Mouse (Mus musculus): ENCODE results near the gene Msl2. TPM values are rescaled to one million over a fixed set of nuclear protein-coding genes. Genes with fewer than 3 reads are reported as not detected.

Msl2 gene
- polyA plus RNA-seq, 1 experiment from 2014 or later: 5.0 TPM

DNA sequence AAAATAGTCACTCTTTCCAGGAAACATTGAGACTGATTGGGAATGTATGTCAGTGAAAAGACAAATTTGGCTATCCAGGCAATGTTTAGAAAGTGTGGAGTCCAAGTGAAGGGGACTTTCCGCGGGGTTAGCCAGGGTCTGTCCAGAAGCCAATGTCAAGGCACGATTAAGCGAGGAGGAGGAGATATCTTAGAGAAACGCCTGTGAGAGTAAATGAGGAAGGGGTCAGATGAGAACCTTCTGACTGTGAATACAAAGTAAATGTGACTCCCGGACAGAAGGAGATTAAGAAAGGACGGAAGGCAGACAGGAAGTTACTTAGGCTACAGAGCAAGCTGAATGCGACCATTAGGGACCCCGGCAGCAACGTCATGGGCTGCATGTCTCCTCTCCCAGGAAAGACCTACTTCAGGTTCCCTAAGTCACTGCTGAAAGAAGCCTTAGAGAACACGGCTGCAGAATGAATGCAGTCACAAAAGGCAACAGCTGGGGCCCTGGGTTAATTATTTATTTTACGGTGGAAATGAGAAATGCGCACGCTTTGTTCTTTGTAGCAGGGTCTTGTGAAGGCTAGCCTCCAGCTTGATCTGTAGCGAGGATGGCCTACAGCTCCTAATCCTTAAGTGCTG, 28.1 kb upstream of the Msl2 start:
- Histone ChIP-seq H3K27ac (ENCODE audit: low read length) (no peak overlapping the region), H3K4me3 (replicated peaks; ENCODE audit: low read length) (no peak overlapping the region), H3K36me3 (ENCODE audit: control insufficient read depth, insufficient read depth) (no peaks in the 10 kb centered on the region), H3K9ac (replicated peaks; ENCODE audit: low read depth, low read length) (no peak overlapping the region), H3K27me3 (replicated peaks; ENCODE audit: control insufficient read depth, insufficient read depth, low read length) (no peaks in the 10 kb centered on the region), H3K4me1 (replicated peaks; ENCODE audit: control insufficient read depth, insufficient read depth, low read length) (no peaks in the 10 kb centered on the region), H3K4me2 (ENCODE audit: low read length) (no peak overlapping the region), H3K9me3 (ENCODE audit: control insufficient read depth, low read length) (no peaks in the 10 kb centered on the region)
- no peak for ATAC-seq
- WGBS: 64% methylated on average over 15 of the region's 15 CpGs

DNA sequence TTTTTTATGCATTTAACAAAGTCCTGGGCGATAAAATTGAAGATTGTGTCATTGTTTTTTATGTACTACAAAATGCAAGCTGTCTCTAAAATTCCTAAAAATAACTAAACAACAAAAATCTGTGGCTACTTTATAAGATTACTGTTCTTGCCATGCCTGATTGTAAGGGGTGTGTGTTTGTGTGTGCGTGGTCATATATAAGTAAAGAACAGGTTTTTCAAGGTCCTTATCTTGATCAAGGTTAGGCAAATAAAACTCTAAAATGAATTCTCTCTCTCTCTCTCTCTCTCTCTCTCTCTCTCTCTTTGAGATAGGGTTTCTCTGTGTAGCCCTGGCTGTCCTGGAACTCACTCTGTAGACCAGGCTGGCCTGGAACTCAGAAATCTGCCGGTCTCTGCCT, 21.9 kb upstream of the Msl2 start:
- H3K4me3 ChIP-seq (replicated peaks; ENCODE audit: low read length): no peak overlapping the region
- no peaks in the 10 kb centered on the region for H3K36me3 ChIP-seq (ENCODE audit: control insufficient read depth, insufficient read depth)
- no peak overlapping the region for H3K4me2 ChIP-seq (ENCODE audit: low read length)
- 94% methylated on average over 3 of the region's 3 CpGs for WGBS
- H3K4me1 ChIP-seq (replicated peaks; ENCODE audit: control insufficient read depth, insufficient read depth, low read length): no peaks in the 10 kb centered on the region
- ATAC-seq: no peak
- no peaks in the 10 kb centered on the region for H3K9me3 ChIP-seq (ENCODE audit: control insufficient read depth, low read length)
- no peak overlapping the region for H3K27ac ChIP-seq (ENCODE audit: low read length)
- no peak overlapping the region for H3K9ac ChIP-seq (replicated peaks; ENCODE audit: low read depth, low read length)
- H3K27me3 ChIP-seq (replicated peaks; ENCODE audit: control insufficient read depth, insufficient read depth, low read length): no peaks in the 10 kb centered on the region

DNA sequence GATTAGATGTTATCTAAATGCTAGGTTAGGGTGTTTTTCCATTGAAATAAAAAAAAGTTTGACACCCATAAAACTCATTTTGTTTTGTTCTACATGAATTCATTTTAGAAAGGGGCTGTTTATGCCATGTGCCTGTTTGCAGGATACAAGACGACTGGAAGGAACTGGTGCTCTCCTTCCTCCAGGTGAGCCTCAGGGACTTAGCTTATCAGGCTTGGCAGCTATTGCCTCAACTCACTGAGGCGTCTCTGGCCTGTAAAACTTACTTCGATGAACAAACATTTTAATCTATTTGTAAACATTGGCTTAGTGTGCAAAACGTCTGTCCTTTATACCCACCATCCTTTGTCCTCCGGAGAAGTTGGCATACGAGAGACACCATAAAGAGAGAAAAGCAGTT, 21.2 kb upstream of the Msl2 start:
- ATAC-seq: no peak
- 72% methylated on average over 6 of the region's 6 CpGs for WGBS

DNA sequence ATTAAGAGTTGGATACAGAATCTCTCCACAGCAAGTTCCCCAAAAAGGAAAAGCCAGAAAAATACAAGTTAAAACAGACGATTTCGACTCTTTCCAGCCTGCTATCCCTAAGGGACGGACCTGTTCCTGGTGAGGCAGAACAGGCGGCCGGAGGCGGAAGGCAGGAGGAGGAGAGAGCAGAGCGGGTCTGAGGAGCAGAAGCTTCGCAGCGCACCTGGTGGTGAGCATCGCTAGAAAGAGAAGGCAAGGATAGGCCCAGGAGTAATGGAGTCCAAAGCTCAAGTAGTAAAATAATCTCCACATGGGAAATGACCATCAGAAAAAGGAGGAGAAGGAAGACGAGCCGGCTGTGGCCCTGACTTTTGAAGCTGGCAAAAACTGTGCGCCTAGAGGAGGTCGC, 20.6 kb upstream of the Msl2 start:
- Histone ChIP-seq H3K27me3 (replicated peaks; ENCODE audit: control insufficient read depth, insufficient read depth, low read length) (no peaks in the 10 kb centered on the region), H3K4me1 (replicated peaks; ENCODE audit: control insufficient read depth, insufficient read depth, low read length) (no peaks in the 10 kb centered on the region), H3K4me3 (replicated peaks; ENCODE audit: low read length) (no peak overlapping the region), H3K9ac (replicated peaks; ENCODE audit: low read depth, low read length) (no peak overlapping the region), H3K4me2 (ENCODE audit: low read length) (no peak overlapping the region), H3K9me3 (ENCODE audit: control insufficient read depth, low read length) (no peaks in the 10 kb centered on the region), H3K27ac (ENCODE audit: low read length) (no peak overlapping the region), H3K36me3 (ENCODE audit: control insufficient read depth, insufficient read depth) (no peaks in the 10 kb centered on the region)
- ATAC-seq: no peak
- WGBS: 80% methylated on average over 14 of the region's 14 CpGs

More for the DNA sequence above, 21.2 kb upstream of the Msl2 start:
- H3K36me3 ChIP-seq (ENCODE audit: control insufficient read depth, insufficient read depth): no peaks in the 10 kb centered on the region
- no peak overlapping the region for H3K4me2 ChIP-seq (ENCODE audit: low read length)
- H3K27ac ChIP-seq (ENCODE audit: low read length): no peak overlapping the region
- no peak overlapping the region for H3K9ac ChIP-seq (replicated peaks; ENCODE audit: low read depth, low read length)
- no peaks in the 10 kb centered on the region for H3K27me3 ChIP-seq (replicated peaks; ENCODE audit: control insufficient read depth, insufficient read depth, low read length)
- no peak overlapping the region for H3K4me3 ChIP-seq (replicated peaks; ENCODE audit: low read length)
- H3K9me3 ChIP-seq (ENCODE audit: control insufficient read depth, low read length): no peaks in the 10 kb centered on the region
- H3K4me1 ChIP-seq (replicated peaks; ENCODE audit: control insufficient read depth, insufficient read depth, low read length): no peaks in the 10 kb centered on the region

DNA sequence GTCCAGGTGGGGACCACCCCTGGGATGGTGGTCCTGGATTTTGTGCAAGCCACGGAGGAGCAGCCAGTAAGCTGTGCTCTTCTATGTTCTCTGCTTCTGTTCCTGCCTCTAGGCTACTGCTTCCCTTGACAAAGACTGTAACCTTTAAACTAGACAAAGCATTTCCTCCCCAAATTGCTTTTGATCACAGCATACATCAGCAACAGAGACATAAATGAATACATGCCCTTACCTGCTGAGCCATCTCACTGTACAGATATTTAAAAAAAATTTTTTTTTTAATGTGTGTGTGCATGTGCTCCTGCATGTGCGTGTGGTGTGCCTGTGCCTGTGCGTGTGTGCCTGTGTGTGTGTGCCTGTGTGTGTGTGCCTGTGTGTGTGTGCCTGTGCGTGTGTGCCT, 16.7 kb upstream of the Msl2 start:
- Histone ChIP-seq H3K36me3 (ENCODE audit: control insufficient read depth, insufficient read depth) (no peaks in the 10 kb centered on the region), H3K4me1 (replicated peaks; ENCODE audit: control insufficient read depth, insufficient read depth, low read length) (no peaks in the 10 kb centered on the region), H3K27ac (ENCODE audit: low read length) (no peak overlapping the region), H3K4me2 (ENCODE audit: low read length) (no peak overlapping the region), H3K4me3 (replicated peaks; ENCODE audit: low read length) (no peak overlapping the region), H3K9ac (replicated peaks; ENCODE audit: low read depth, low read length) (no peak overlapping the region), H3K9me3 (ENCODE audit: control insufficient read depth, low read length) (no peaks in the 10 kb centered on the region), H3K27me3 (replicated peaks; ENCODE audit: control insufficient read depth, insufficient read depth, low read length) (no peaks in the 10 kb centered on the region)
- ATAC-seq: no peak
- WGBS: 95% methylated on average over 4 of the region's 4 CpGs

DNA sequence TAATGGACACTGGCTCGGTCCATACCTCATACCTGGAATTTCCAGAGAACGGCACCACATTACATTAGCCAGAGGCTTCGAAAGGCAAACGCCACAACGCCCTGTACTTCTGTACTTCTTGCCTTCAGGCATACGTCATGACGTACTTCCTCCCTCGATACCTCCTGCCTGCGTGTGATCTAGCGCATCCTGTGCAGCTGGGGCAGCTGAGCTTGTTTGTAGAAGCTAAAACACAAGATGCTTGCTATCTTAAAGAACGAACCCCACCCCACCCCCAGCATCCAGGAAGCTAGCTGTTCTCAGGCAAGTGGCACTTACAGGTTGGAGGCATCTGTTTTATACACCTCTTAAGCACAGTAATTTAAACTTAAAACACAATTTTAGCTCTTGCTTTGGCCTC, 12.9 kb upstream of the Msl2 start:
- H3K4me1 ChIP-seq (replicated peaks; ENCODE audit: control insufficient read depth, insufficient read depth, low read length): peaks cover 6% of the 10 kb centered on the region; the same call in 1 of the 2 replicates
- WGBS: 89% methylated on average over 11 of the region's 11 CpGs
- H3K4me2 ChIP-seq (ENCODE audit: low read length): no peak overlapping the region
- ATAC-seq: no peak
- H3K36me3 ChIP-seq (ENCODE audit: control insufficient read depth, insufficient read depth): no peaks in the 10 kb centered on the region
- H3K4me3 ChIP-seq (replicated peaks; ENCODE audit: low read length): no peak overlapping the region
- H3K27ac ChIP-seq (ENCODE audit: low read length): no peak overlapping the region
- no peaks in the 10 kb centered on the region for H3K9me3 ChIP-seq (ENCODE audit: control insufficient read depth, low read length)
- no peak overlapping the region for H3K9ac ChIP-seq (replicated peaks; ENCODE audit: low read depth, low read length)
- no peaks in the 10 kb centered on the region for H3K27me3 ChIP-seq (replicated peaks; ENCODE audit: control insufficient read depth, insufficient read depth, low read length)

DNA sequence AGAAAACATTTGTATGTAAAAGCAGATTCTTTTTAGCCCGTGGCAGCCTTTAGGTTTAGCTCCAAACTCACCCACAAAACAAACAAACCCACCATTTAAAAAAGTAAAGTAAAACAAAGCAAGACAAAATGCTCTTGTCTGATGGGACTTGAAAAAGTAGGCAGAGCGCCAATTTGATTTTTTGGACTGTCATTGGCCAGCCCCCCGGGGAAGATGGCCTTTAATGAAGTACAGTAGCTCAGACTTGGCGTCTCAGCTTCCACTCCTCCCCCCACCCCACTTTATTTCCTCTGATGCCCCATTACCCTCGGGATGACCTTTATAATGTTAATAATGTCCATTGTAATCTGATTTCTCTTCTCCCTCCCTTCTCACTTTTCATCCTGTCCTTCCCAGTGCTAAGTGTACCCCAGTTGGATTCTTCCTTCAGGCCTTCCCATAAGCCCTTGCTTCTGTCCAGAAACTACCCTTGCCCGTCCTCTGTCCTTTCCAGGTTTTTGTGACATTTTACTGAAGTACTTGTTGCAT, 11.6 kb upstream of the Msl2 start:
- WGBS: 58% methylated on average over 6 of the region's 6 CpGs
- Histone ChIP-seq H3K27me3 (replicated peaks; ENCODE audit: control insufficient read depth, insufficient read depth, low read length) (no peaks in the 10 kb centered on the region), H3K9ac (replicated peaks; ENCODE audit: low read depth, low read length) (no peak overlapping the region), H3K4me2 (ENCODE audit: low read length) (no peak overlapping the region), H3K4me3 (replicated peaks; ENCODE audit: low read length) (no peak overlapping the region), H3K36me3 (ENCODE audit: control insufficient read depth, insufficient read depth) (no peaks in the 10 kb centered on the region), H3K4me1 (replicated peaks; ENCODE audit: control insufficient read depth, insufficient read depth, low read length) (peaks cover 6% of the 10 kb centered on the region; the same call in 1 of the 2 replicates), H3K9me3 (ENCODE audit: control insufficient read depth, low read length) (no peaks in the 10 kb centered on the region), H3K27ac (ENCODE audit: low read length) (no peak overlapping the region)
- ATAC-seq: no peak

DNA sequence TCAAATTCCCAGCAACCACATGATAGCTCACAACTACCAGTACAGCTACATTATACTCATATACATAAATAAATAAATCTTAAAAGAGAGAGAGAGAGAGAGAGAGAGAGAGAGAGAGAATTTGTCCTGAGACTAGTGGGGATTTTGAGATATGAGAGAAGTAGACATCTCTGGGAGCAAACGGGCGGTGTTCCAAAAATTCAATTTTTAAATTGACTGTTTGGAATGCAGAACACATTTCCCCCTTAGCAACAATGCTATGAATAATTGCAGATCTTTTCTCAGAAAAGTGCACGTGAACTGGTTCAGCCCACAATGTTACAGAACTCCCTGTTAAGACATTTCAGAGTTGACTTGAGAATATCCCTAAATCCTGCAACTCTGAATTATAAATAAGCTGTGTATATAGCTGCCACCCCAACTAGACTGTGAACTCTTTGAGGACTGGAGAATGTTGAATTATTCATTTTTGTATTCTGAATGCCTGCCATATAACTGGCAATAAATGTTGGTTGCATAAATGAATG, 8.8 kb upstream of the Msl2 start:
- 64% methylated on average over 3 of the region's 3 CpGs for WGBS
- no peak overlapping the region for H3K9ac ChIP-seq (replicated peaks; ENCODE audit: low read depth, low read length)
- H3K27me3 ChIP-seq (replicated peaks; ENCODE audit: control insufficient read depth, insufficient read depth, low read length): no peaks in the 10 kb centered on the region
- peak; percentile 43 for ATAC-seq
- H3K4me2 ChIP-seq (ENCODE audit: low read length): no peak overlapping the region
- no peak overlapping the region for H3K4me3 ChIP-seq (replicated peaks; ENCODE audit: low read length)
- no peak overlapping the region for H3K27ac ChIP-seq (ENCODE audit: low read length)
- peaks cover 6% of the 10 kb centered on the region; the same call in 1 of the 2 replicates for H3K4me1 ChIP-seq (replicated peaks; ENCODE audit: control insufficient read depth, insufficient read depth, low read length)
- no peaks in the 10 kb centered on the region for H3K9me3 ChIP-seq (ENCODE audit: control insufficient read depth, low read length)
- no peaks in the 10 kb centered on the region for H3K36me3 ChIP-seq (ENCODE audit: control insufficient read depth, insufficient read depth)

DNA sequence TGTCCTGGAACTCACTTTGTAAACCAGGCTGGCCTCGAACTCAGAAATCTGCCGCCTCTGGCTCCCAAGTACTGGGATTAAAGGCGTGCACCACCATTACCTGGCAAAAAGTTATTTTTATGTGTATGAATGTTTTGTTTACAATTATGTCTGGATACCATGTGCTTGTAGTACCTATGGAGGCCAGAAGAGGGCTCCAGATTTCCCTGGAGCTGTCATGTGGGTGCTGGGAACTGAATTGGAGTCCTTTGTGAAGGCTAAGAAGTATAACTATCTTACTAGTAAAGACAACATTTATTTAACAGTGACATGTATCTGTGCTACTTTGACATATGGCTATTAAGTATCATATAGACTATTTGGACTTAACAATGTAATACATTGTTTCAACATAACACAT, 4.1 kb upstream of the Msl2 start:
- no peak overlapping the region for H3K4me2 ChIP-seq (ENCODE audit: low read length)
- H3K4me3 ChIP-seq (replicated peaks; ENCODE audit: low read length): no peak overlapping the region
- H3K36me3 ChIP-seq (ENCODE audit: control insufficient read depth, insufficient read depth): no peaks in the 10 kb centered on the region
- no peak for ATAC-seq
- 99% methylated on average over 3 of the region's 3 CpGs for WGBS
- no peaks in the 10 kb centered on the region for H3K9me3 ChIP-seq (ENCODE audit: control insufficient read depth, low read length)
- H3K27ac ChIP-seq (ENCODE audit: low read length): no peak overlapping the region
- no peak overlapping the region for H3K9ac ChIP-seq (replicated peaks; ENCODE audit: low read depth, low read length)
- no peaks in the 10 kb centered on the region for H3K27me3 ChIP-seq (replicated peaks; ENCODE audit: control insufficient read depth, insufficient read depth, low read length)
- H3K4me1 ChIP-seq (replicated peaks; ENCODE audit: control insufficient read depth, insufficient read depth, low read length): peaks cover 6% of the 10 kb centered on the region; the same call in 1 of the 2 replicates
